Mouse (Mus musculus) CD4-positive, CD25-positive, alpha-beta regulatory T cell (primary cell): ENCODE results near the gene Olfr622. TPM values are rescaled to one million over a fixed set of nuclear protein-coding genes. Genes with fewer than 3 reads are reported as not detected.

ENCODE experiments used
- polyA plus RNA-seq: library from polyadenylated mRNA; unstranded; fragments of 100-300 nt; shearing (Covaris generic); gene quantifications from one replicate; pipeline ENCODE4 v1.2.1, GENCODE M21; 2017

Gene Olfr622
- not detected for polyA plus RNA-seq

DNA sequence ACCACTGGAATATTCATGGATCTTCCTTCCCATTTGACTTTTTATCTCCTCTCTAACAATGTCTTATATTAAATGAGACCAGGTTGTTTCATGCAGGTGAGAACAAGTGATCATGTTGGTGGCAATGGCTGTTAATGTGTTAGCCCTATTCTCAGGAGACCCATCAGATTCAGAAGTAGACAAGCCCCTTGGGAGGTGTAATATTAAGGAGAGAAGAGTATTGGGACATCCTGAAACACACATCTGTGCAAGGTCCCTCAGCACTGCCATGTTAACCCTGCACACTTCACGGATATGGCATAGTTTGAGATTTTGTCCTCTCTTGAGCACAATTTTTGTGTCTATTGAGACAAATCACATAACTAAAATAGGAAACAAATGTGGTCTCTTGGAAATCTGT is at the start of gene Olfr622:
Olfr622 (minus strand) TSS at position 101 of the 400 bp plus-strand sequence.

GRCm38 (mm10) chr7:103682420-103682819 is 39.9 kb upstream of the Olfr622 start, which contains the start of gene Olfr625-ps1:
Gene Olfr625-ps1, plus strand, starts transcription at chr7:103682720.

DNA sequence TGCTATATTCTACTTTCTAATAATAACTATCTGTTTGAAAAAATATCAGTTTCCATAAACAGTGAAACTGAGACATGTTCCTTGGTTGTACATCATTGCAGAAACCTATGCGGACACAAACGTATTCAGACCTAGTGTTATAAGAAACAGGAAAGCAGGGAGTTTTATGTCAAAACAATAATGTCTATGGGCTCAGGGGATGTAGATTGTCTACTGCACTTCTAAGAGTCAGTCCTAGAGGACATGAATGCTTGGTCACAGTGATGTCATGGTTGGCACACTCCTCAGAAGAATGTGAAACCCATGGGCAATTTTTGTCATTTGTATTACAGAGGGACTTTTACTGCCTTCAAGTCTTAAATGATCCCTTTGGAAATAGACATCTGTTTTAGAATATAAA is 28.6 kb upstream of the Olfr622 start, which contains the start of gene Olfr624:
Olfr624 (minus strand) TSS at position 101 of the 400 bp plus-strand sequence.

DNA sequence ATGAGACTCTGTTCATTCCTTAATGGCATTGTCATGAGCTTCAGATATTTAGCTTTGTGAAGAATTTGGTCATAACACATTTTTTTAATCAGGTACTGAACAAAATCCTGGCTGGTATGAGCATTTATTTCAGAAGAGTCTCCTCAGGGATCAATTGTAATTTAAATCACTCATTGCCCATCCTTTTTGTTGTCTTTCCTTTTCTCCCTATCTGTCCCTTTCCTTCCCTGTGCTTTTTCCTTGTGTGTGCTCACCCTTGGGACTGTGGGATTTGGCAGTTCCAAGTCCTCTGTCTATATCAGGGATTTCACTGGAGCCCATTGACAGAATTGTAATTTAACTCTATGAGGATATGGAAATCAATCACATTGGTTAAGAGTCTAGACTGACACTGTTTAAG is 21.1 kb upstream of the Olfr622 start, which contains the start of gene Olfr623:
Olfr623 (minus strand) TSS at position 101 of the 400 bp plus-strand sequence.

DNA sequence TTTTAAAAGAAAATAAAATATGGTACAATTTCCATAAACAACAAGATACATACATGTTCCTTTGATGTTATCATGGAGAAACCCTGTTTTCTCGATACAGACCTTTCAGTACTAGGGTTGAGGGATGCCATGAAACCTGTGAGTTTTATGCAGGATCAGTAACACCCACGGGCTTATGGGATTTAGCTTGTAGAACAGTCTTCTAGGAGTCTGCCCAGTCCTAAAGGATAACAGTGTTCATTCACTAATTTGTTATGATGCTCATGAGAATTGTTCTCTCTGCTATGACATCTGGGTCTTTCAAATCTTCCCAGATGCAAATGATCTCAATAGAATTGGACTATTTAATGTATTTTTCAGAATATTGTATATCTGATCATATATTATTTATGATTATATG is 30.1 kb downstream of the Olfr622 start, which contains the start of gene Olfr620:
Olfr620 (minus strand) TSS at position 101 of the 400 bp plus-strand sequence.

DNA sequence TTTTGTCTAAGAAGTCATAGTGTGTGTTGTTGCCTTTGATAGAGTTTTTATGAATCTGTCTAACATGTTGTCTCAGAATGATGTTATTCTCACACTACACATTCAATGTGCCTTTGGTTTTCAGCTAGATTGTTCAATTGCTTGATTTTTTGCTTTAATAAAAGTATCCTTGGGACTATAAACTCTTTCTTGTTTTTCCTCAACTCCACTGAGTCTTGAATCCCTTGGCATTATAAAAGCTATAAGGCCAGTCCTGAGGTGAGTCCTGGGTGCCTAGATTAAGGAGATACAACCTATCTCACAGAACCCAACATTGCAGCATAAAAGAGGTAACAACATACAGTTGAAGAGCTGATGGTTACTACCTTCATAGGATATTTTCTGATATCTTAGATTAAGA is 42.2 kb downstream of the Olfr622 start, which contains the start of gene Olfr619:
Olfr619 (plus strand) TSS at position 301 of the 400 bp plus-strand sequence.

DNA sequence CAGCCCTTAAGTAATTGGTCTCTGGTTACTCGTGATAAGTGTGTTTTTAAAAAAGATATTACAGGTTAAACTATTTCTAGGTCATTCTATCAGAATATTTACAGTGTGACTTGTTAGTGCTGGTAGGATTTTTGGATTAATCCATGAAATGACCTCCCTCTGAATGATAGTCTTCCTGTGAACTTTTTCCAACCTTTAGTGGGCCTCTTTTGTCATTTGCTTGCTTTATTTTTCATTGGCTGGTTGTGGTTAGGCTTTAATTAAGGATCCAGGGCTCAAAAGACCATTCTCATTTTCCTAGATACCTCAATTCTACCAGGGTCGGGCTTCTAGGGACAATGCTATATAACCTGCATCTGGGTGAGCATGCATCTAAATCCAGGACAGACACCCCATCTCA is 52.7 kb downstream of the Olfr622 start, which contains the start of gene Olfr618:
Olfr618 (plus strand) TSS at position 301 of the 400 bp plus-strand sequence.

Other genes with a start within 250 kb of the Olfr622 start
- not detected for gene Usp17lc, start 227.6 kb downstream of the Olfr622 start, polyA plus RNA-seq
- not detected for gene Olfr605, start 197.3 kb downstream of the Olfr622 start, polyA plus RNA-seq
- not detected for gene Olfr606, start 193.7 kb downstream of the Olfr622 start, polyA plus RNA-seq
- 0.07 TPM for gene Olfr607, start 178.6 kb downstream of the Olfr622 start, polyA plus RNA-seq
- gene Olfr608, start 172.8 kb downstream of the Olfr622 start, polyA plus RNA-seq: not detected
- not detected for gene Olfr609, start 144.6 kb downstream of the Olfr622 start, polyA plus RNA-seq
- gene Olfr610, start 130.6 kb downstream of the Olfr622 start, polyA plus RNA-seq: not detected
- gene Olfr611, start 121.9 kb downstream of the Olfr622 start, polyA plus RNA-seq: not detected
- gene Olfr612, start 100.0 kb downstream of the Olfr622 start, polyA plus RNA-seq: not detected
- not detected for gene Olfr613, start 94.6 kb downstream of the Olfr622 start, polyA plus RNA-seq
- not detected for gene Olfr615, start 86.6 kb downstream of the Olfr622 start, polyA plus RNA-seq
- not detected for gene Olfr616, start 73.6 kb downstream of the Olfr622 start, polyA plus RNA-seq
- not detected for gene Olfr617, start 69.6 kb downstream of the Olfr622 start, polyA plus RNA-seq
- gene Olfr618, start 52.6 kb downstream of the Olfr622 start, polyA plus RNA-seq: not detected
- gene Olfr619, start 42.1 kb downstream of the Olfr622 start, polyA plus RNA-seq: not detected
- 0.11 TPM for gene Olfr620, start 30.2 kb downstream of the Olfr622 start, polyA plus RNA-seq
- not detected for gene Olfr623, start 21.0 kb upstream of the Olfr622 start, polyA plus RNA-seq
- 0.02 TPM for gene Olfr624, start 28.5 kb upstream of the Olfr622 start, polyA plus RNA-seq
- not detected for gene Olfr625-ps1, start 40.0 kb upstream of the Olfr622 start, polyA plus RNA-seq
- not detected for gene Olfr243, start 72.0 kb upstream of the Olfr622 start, polyA plus RNA-seq
- gene Olfr628, start 87.7 kb upstream of the Olfr622 start, polyA plus RNA-seq: not detected
- not detected for gene Olfr629, start 102.2 kb upstream of the Olfr622 start, polyA plus RNA-seq
- not detected for gene Olfr630, start 114.6 kb upstream of the Olfr622 start, polyA plus RNA-seq
- gene Olfr69, start 128.9 kb upstream of the Olfr622 start, polyA plus RNA-seq: 0.08 TPM
- gene Olfr68, start 137.0 kb upstream of the Olfr622 start, polyA plus RNA-seq: not detected
- 0.05 TPM for gene Olfr67, start 149.1 kb upstream of the Olfr622 start, polyA plus RNA-seq
- gene Hbb-bt, start 171.3 kb upstream of the Olfr622 start, polyA plus RNA-seq: 32.1 TPM
- 155 TPM for gene Hbb-bs, start 185.4 kb upstream of the Olfr622 start, polyA plus RNA-seq
- not detected for gene Hbb-bh2, start 197.8 kb upstream of the Olfr622 start, polyA plus RNA-seq
- gene Hbb-bh1, start 200.5 kb upstream of the Olfr622 start, polyA plus RNA-seq: not detected
- not detected for gene Hbb-y, start 210.5 kb upstream of the Olfr622 start, polyA plus RNA-seq
- gene Olfr66, start 243.6 kb upstream of the Olfr622 start, polyA plus RNA-seq: not detected